Mouse (Mus musculus) heart, embryonic 15.5 days (tissue): ENCODE data around the gene Ncapg2. TPM values are rescaled to one million over a fixed set of nuclear protein-coding genes. Genes with fewer than 3 reads are reported as not detected.
A peak's percentile ranks its signal among the peaks of the same experiment; 100 is the strongest.

Experiments
- ATAC-seq: fragments of 200-750 bp; cut with Nextera tagmentation; replicated peaks from 2 replicates; pipeline ENCODE4 v1.8.0; 2017; ENCODE audit warnings: low read depth, moderate TSS enrichment; ENCODE audit not compliant: insufficient number of reproducible peaks, insufficient read depth, low FRiP score
- H3K27ac ChIP-seq: fragments of 300-500 bp; sonication (generic); 2 replicates; pipeline ENCODE4 v1.5.1; 2015; ENCODE audit warnings: mild to moderate bottlenecking, inconsistent platforms
- H3K27me3 ChIP-seq: fragments of 300-500 bp; sonication (generic); 2 replicates; pipeline ENCODE4 v1.6.1; 2015; ENCODE audit warnings: inconsistent platforms
- H3K36me3 ChIP-seq: fragments of 300-500 bp; sonication (generic); 2 replicates; pipeline ENCODE4 v1.6.1; 2015; ENCODE audit warnings: mild to moderate bottlenecking, inconsistent platforms
- H3K4me1 ChIP-seq: fragments of 300-500 bp; sonication (generic); replicated peaks from 2 replicates; pipeline ENCODE4 v1.6.1; 2015; ENCODE audit warnings: inconsistent platforms
- H3K4me2 ChIP-seq: fragments of 300-500 bp; sonication (generic); 2 replicates; pipeline ENCODE4 v1.6.1; 2015; ENCODE audit warnings: inconsistent platforms, mild to moderate bottlenecking, moderate library complexity
- H3K4me3 ChIP-seq: fragments of 300-500 bp; sonication (generic); 2 replicates; pipeline ENCODE4 v1.5.1; 2015; ENCODE audit warnings: mild to moderate bottlenecking, inconsistent platforms
- H3K9ac ChIP-seq: fragments of 300-500 bp; sonication (generic); 2 replicates; pipeline ENCODE4 v1.6.1; 2015; ENCODE audit warnings: mild to moderate bottlenecking, inconsistent platforms
- H3K9me3 ChIP-seq: fragments of 300-500 bp; sonication (generic); replicated peaks from 2 replicates; pipeline ENCODE4 v1.6.1; 2016; ENCODE audit warnings: inconsistent platforms
- WGBS: fragments of 180-500 bp; shearing (Covaris S2); methylation state at CpG from one replicate; pipeline ENCODE4 v1.1.7; 2015; ENCODE audit warnings: mixed read lengths; 5-methylcytosine and 5-hydroxymethylcytosine counted together
- polyA plus RNA-seq: library from polyadenylated mRNA; unstranded; fragments of >200 nt; fragmentation: Nextera tagmentation; extraction: Ambion mirVana; gene quantifications from 2 replicates; pipeline ENCODE4 v1.2.1, GENCODE M21; 2015

Ncapg2 gene
- 20.0 and 25.8 TPM in 2 replicates for polyA plus RNA-seq

DNA sequence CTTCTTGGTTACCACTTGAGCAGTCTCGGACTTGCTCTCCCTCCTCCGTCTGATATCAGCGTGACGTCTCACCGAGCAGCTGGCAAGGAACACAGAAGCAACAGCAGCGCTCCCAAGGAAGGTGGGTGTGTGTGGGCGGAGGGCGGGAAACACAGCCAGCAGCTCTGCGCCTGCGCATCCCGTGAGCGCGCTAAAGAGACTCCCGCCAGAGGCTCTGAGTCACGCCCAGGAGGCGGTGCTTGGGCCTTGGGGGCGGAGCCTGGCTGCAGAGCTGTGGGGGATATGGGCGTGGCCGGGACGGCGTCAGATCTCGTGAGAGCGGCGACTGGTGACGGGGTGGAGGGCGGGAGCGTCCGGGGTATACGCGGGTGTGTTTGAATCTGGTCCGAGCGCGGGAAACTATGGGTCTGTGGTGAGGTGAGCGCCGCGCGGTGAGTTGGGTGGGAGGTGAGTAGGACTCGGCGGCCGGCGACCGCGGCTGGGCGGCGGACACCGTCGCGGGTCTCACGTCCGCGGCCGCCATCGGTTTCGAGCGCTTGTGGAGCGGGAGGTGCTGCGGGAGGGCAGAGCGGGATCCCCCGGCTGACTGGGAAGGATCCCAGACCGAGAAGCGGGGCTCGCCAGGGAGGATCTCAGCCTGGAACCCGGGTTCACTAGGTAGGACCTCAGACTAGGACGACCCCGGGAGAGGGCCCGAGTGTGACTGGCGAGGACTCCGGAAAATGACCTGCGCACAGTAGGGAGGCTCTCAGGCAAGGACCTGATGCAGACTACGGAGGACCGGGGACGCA lies at the start of gene Ncapg2:
Ncapg2 (plus strand) TSS at position 358 of the 791 bp plus-strand sequence.
- peak; percentile 99 for ATAC-seq

DNA sequence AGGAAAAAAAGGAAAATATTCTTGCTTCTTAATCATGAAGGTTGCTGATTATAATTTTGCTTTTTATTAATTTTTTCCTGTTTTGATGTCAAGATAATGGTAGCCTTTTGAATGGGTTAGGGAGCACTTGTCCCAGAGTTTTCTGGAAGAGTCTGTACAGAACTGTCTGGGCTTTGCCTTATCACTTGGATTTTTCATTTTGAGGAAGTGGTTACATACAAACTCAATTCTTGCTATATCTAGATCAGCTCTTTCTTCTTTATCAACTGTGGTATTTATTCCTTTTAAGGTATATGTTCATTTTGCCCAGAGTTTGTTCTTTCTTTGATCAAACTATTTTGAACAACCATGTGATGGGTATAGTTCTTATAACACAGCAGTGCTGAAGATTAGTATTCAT lies 43.1 kb upstream of the Ncapg2 start:
- no peak for ATAC-seq
- Histone ChIP-seq H3K27ac (no peak overlapping the region), H3K9me3 (no peaks in the 10 kb centered on the region), H3K4me3 (no peak overlapping the region), H3K4me2 (no peak overlapping the region), H3K27me3 (no peaks in the 10 kb centered on the region), H3K4me1 (no peaks in the 10 kb centered on the region), H3K9ac (no peak overlapping the region), H3K36me3 (peaks cover 38% of the 10 kb centered on the region)

More for the DNA sequence above, at the start of gene Ncapg2:
- peak within 1 kb of the TSS; percentile 68 for H3K27ac ChIP-seq
- peak within 1 kb of the TSS; percentile 95 for H3K4me3 ChIP-seq
- under 1% methylated on average over 71 of the region's 72 CpGs for WGBS
- H3K4me2 ChIP-seq = peak within 1 kb of the TSS; percentile 94
- H3K9ac ChIP-seq = peak within 1 kb of the TSS; percentile 84
- peaks cover 15% of the 10 kb centered on the region for H3K4me1 ChIP-seq
- peaks cover 12% of the 10 kb centered on the region; the same call in 1 of the 2 replicates for H3K36me3 ChIP-seq
- H3K9me3 ChIP-seq = no peaks in the 10 kb centered on the region
- no peaks in the 10 kb centered on the region for H3K27me3 ChIP-seq

DNA sequence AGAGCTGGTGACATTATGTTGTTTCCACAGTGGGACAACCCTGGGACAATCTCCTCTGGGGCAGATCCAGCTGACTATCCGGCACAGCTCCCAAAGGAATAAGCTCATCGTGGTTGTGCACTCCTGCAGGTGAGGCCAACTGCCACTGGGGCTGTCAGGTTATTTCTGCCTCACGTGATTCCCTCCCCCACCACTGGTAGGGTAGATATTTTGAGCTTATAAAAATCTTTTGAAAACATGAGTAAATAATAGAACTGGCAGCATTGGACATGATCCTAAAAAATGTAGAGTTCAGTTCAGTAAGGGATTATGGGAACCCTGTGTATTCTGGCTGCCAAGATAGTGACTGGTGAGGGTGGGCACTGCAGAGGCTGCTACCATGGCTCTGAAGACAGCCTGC lies 38.3 kb upstream of the Ncapg2 start:
- peaks cover 36% of the 10 kb centered on the region for H3K36me3 ChIP-seq
- no peaks in the 10 kb centered on the region for H3K9me3 ChIP-seq
- H3K27ac ChIP-seq = no peak overlapping the region
- no peak overlapping the region for H3K4me2 ChIP-seq
- ATAC-seq = no peak
- no peaks in the 10 kb centered on the region for H3K4me1 ChIP-seq
- H3K4me3 ChIP-seq = no peak overlapping the region
- 86% methylated on average over 3 of the region's 3 CpGs for WGBS
- no peak overlapping the region for H3K9ac ChIP-seq
- no peaks in the 10 kb centered on the region for H3K27me3 ChIP-seq

DNA sequence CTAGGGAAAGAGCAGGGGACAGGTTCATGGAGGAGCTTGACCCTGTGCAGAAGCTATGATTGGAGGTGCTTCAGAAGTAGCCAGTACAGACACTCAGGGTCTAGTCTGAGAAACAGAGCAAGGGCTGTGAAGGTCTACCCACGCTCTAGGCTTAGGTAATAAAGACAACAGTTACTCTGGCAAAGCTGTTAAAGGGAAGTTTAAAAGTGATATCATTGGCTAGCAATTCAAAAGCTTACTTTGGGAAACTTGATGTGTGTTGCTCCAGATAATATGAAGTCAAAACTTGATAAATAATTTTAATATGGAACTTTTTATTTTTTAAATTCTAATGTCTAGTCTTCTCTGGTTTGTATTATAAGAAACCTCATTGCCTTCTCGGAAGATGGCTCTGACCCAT lies 37.9 kb upstream of the Ncapg2 start:
- no peaks in the 10 kb centered on the region for H3K9me3 ChIP-seq
- WGBS = 87% methylated on average over 2 of the region's 2 CpGs
- no peak overlapping the region for H3K4me2 ChIP-seq
- H3K36me3 ChIP-seq = peaks cover 36% of the 10 kb centered on the region
- no peak overlapping the region for H3K9ac ChIP-seq
- no peak overlapping the region for H3K4me3 ChIP-seq
- no peaks in the 10 kb centered on the region for H3K4me1 ChIP-seq
- no peak overlapping the region for H3K27ac ChIP-seq
- H3K27me3 ChIP-seq = no peaks in the 10 kb centered on the region
- ATAC-seq = no peak

DNA sequence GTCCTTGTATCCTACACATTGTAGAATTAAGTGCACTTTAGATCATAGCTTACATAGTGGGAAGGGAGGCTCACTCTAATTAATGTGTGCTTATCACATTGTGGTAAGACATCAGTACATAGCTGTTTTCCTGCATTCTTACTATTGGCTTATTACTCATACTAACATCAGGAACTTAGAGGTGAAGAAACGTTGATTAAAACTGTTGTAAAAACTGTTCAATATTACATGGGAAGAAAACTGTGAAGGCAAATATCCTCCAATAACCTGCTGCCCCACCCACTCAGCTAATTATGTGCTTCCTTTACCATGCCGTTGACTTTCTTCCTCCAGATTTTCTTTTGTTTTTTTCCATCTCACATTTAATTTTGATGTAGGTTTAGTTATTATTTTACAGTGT lies 36.3 kb upstream of the Ncapg2 start:
- Histone ChIP-seq H3K4me3 (no peak overlapping the region), H3K36me3 (peaks cover 37% of the 10 kb centered on the region), H3K9me3 (no peaks in the 10 kb centered on the region), H3K27me3 (no peaks in the 10 kb centered on the region), H3K4me2 (no peak overlapping the region), H3K9ac (no peak overlapping the region), H3K4me1 (no peaks in the 10 kb centered on the region), H3K27ac (no peak overlapping the region)
- WGBS = 88% methylated on average over 2 of the region's 2 CpGs
- ATAC-seq = no peak

DNA sequence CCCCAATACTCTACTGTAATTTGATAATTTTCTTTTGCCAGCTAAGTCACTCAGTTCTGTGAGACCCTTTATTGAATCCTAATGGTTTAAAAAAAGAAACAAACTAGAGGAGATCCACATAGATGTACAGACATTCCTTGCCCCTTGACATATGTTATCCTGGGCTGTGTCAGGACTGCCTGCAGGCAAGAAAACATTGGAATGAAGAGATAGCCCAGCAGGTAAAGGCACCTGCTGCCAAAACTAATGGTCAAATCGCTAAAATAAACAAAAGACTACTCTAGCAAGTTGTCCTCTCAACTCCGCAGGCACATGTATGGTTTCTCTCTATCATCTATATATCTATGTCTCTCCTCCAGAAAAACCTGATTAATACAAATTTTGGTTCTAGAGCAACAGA lies 22.1 kb upstream of the Ncapg2 start:
- WGBS = 83% methylated on average over 2 of the region's 2 CpGs
- Histone ChIP-seq H3K27me3 (no peaks in the 10 kb centered on the region), H3K4me2 (no peak overlapping the region), H3K9ac (no peak overlapping the region), H3K27ac (no peak overlapping the region), H3K9me3 (no peaks in the 10 kb centered on the region), H3K4me1 (no peaks in the 10 kb centered on the region), H3K4me3 (no peak overlapping the region), H3K36me3 (peaks cover 6% of the 10 kb centered on the region)
- no peak for ATAC-seq

DNA sequence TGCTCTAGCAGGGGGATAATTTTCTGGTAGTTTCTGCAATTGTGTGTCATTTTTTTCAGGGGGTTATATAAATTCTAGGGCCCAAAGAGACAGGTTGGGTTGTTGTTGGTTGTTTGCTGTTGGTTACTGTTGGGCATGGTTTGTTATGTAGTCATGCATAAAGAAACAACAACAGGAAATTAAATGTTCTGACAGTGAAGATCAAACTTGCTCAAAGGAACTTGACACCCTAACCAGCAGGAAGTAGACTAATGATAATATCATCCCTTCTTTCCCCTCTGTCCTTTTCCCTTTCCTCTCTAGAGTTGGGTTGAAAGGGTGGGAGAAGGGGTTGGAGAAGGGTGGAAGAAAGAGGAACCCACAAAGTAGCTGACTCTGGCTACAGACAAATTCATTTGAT lies 21.2 kb upstream of the Ncapg2 start:
- Histone ChIP-seq H3K27me3 (no peaks in the 10 kb centered on the region), H3K9me3 (no peaks in the 10 kb centered on the region), H3K27ac (no peak overlapping the region), H3K4me2 (no peak overlapping the region), H3K4me1 (no peaks in the 10 kb centered on the region), H3K9ac (no peak overlapping the region), H3K36me3 (peaks cover 6% of the 10 kb centered on the region), H3K4me3 (no peak overlapping the region)
- no peak for ATAC-seq

DNA sequence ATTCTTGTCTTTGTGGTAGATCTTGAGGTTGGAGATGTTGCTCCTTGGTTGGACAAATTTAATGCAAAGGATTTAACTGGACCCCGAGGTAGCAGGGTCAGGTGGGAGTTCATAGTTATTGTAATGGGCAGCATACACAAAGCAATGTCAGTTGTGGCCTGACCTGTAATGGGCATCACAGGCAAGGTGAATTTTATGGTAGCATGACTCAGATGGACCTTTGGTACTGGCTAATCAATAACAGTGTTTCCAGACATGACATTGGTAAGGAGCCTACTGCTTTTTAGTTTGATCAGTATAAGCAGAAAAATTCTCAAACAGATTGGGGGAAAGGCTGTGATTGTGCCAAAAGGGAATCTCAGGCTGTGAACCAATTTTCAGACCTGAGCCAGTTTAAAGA lies 18.4 kb upstream of the Ncapg2 start:
- no peak for ATAC-seq
- no peak overlapping the region for H3K27ac ChIP-seq
- no peak overlapping the region for H3K4me2 ChIP-seq
- WGBS = 67% methylated on average over 1 of the region's 1 CpGs
- no peaks in the 10 kb centered on the region for H3K36me3 ChIP-seq
- no peaks in the 10 kb centered on the region for H3K4me1 ChIP-seq
- H3K4me3 ChIP-seq = no peak overlapping the region
- no peak overlapping the region for H3K9ac ChIP-seq
- no peaks in the 10 kb centered on the region for H3K9me3 ChIP-seq
- H3K27me3 ChIP-seq = no peaks in the 10 kb centered on the region

DNA sequence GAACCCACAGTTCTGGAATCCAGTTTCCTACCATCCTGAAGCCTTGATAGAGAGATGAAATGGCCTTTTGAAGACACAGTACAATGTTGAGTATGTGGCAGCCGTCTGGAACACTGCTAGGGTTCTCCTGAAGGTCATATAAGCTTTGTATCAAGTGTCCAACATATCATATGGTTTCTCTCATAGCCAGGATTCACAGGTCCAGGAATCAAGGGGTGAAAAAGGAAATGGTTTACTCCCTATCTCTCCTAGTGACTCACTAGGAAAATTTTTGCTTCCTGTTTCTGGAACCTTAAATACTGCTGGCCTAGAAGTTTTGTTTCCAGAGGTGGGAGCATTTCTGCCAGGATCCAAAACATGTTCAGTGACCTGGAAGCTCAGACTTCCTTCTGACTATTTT lies 15.3 kb upstream of the Ncapg2 start:
- ATAC-seq = no peak
- WGBS = 20% methylated on average over 1 of the region's 1 CpGs
- H3K36me3 ChIP-seq = no peaks in the 10 kb centered on the region
- H3K4me3 ChIP-seq = no peak overlapping the region
- H3K27ac ChIP-seq = peak overlapping the region; percentile 60
- H3K9me3 ChIP-seq = no peaks in the 10 kb centered on the region
- H3K4me1 ChIP-seq = no peaks in the 10 kb centered on the region
- no peaks in the 10 kb centered on the region for H3K27me3 ChIP-seq
- no peak overlapping the region for H3K9ac ChIP-seq
- H3K4me2 ChIP-seq = no peak overlapping the region

DNA sequence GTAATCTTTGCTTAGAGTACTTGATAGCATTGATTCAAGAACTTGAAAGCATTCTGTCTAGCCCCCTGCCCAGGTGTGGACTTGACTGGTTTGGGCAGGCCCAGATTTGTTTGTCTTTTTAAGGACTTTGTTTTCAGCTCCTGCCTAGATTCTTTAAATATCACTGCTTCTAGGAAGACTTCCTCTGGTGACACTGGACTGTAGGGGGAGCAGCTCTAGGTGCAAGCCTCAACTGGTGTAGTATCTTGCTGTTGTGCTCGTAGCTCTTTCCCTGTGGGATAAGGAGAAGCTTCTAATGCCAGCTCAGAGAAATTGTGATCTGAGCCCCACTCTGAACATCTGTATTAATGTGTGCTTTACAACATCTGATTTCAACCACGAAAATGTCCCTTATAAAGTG lies 10.9 kb upstream of the Ncapg2 start:
- Histone ChIP-seq H3K4me1 (no peaks in the 10 kb centered on the region), H3K27ac (no peak overlapping the region), H3K4me3 (no peak overlapping the region), H3K27me3 (no peaks in the 10 kb centered on the region), H3K36me3 (no peaks in the 10 kb centered on the region), H3K4me2 (no peak overlapping the region), H3K9me3 (no peaks in the 10 kb centered on the region), H3K9ac (no peak overlapping the region)
- WGBS = 68% methylated on average over 2 of the region's 2 CpGs
- ATAC-seq = no peak

DNA sequence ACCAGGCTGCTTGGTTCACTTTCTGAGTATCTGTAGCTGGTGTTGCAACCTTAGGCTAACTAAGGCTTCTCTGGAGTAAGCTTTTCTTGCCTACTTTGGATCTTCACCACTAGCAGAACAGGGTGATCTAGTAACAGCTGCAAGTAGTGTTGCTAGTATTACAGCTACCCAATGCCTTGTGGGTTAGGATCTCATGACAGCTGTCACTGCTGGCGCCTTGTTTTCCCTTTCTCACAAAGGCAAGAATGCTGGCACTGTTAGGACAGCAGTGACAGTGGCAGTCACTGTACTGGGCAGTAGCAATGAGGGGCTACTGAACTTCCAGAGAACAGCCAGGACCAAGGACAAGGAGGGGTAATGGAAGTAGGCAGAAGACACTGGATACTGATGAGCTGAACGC lies 9.9 kb upstream of the Ncapg2 start:
- no peak overlapping the region for H3K9ac ChIP-seq
- H3K4me1 ChIP-seq = no peaks in the 10 kb centered on the region
- H3K9me3 ChIP-seq = no peaks in the 10 kb centered on the region
- no peaks in the 10 kb centered on the region for H3K36me3 ChIP-seq
- ATAC-seq = no peak
- no peaks in the 10 kb centered on the region for H3K27me3 ChIP-seq
- no peak overlapping the region for H3K27ac ChIP-seq
- no peak overlapping the region for H3K4me2 ChIP-seq
- no peak overlapping the region for H3K4me3 ChIP-seq
- 81% methylated on average over 2 of the region's 2 CpGs for WGBS

DNA sequence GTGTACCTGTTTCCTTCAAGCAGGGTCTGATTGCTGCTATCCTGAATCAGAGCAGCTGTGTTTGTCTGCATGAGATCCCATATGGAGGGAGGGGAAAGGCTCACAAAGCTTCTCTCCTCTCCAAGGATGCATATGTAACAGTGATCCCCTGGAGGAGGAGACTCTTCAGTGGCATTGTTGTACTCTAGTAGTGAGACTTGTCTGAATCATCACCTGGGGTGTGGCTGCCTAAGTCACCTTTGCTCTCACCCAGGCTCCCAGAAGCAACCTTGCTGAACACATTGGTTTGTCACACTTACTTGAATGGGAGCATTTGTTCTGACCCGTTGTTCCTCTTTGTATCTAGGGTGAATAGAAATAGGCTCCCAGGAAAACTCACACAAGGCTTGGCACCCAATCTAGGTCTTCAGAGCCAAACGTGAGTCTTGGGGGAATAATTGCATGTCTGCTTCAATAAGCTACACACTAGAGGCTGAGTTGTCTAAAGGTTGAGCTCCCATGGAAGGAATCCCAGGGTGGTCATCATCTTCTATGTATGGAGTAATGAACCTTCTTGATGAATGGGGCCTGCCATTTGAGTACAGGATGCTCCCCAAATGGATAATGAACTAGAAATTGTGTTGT lies 9.0 kb upstream of the Ncapg2 start:
- no peaks in the 10 kb centered on the region for H3K4me1 ChIP-seq
- H3K27me3 ChIP-seq = no peaks in the 10 kb centered on the region
- no peak overlapping the region for H3K27ac ChIP-seq
- H3K9me3 ChIP-seq = no peaks in the 10 kb centered on the region
- H3K36me3 ChIP-seq = no peaks in the 10 kb centered on the region
- no peak for ATAC-seq
- no peak overlapping the region for H3K9ac ChIP-seq
- no peak overlapping the region for H3K4me3 ChIP-seq
- H3K4me2 ChIP-seq = no peak overlapping the region
- 74% methylated on average over 2 of the region's 2 CpGs for WGBS
